Mouse (Mus musculus) embryonic stem cell, embryonic (primary cell): ENCODE measurements around the gene Cpt1b.

Experiments used
- CTCF ChIA-PET, 4 experiments: fragments of 300-600 bp in 2 of 4; fragments of 350-600 bp in 2 of 4; sonication (Branson Sonifier 250); formaldehyde crosslinking; loops; one replicate each; lab custom pipeline; 2022; ENCODE audit warnings: inconsistent platforms in 2 of 4; lab: Charles Lee
- POLR2A ChIA-PET, 4 experiments: fragments of 300-600 bp in 2 of 4; fragments of 350-600 bp in 2 of 4; sonication (Branson Sonifier 250); formaldehyde crosslinking; loops; one replicate each; lab custom pipeline; 2022; ENCODE audit warnings: antibody characterized with exemption in 4 of 4, inconsistent platforms in 1 of 4; lab: Charles Lee

The Cpt1b gene

GRCm38 (mm10) chr15:89453865-89454478 lies 28.3 kb upstream of the Cpt1b start, which contains the start of gene Mapk8ip2:
Gene Mapk8ip2, plus strand, starts transcription at chr15:89453913.
- ChIA-PET CTCF (interaction anchor here in 2 of 4 experiments (0.6 to 1.0 kb wide), 5 partner anchors 11 to 488 kb away, joined by 3 to 5 read pairs (median 3); partner anchors contain the start of genes C730034F03Rik (in 1 of the 2), Chkb (in 1 of the 2), Gm44502 (in 1 of the 2) and Sco2 (in 1 of the 2)), POLR2A (interaction anchor here in 3 of 4 experiments (0.7 to 1.4 kb wide), 17 partner anchors 10 to 146 kb away, joined by 3 to 9 read pairs (median 4); partner anchors contain the start of genes Arsa (in 1 of the 3), C730034F03Rik (in 1 of the 3), Chkb (in 1 of the 3) and Gm44502 (in 1 of the 3))

- POLR2A ChIA-PET = interaction anchor here in 3 of 4 experiments (0.7 to 1.3 kb wide), 16 partner anchors 10 to 138 kb away, joined by 3 to 9 read pairs (median 4); partner anchors contain the start of genes C730034F03Rik (in 2 of the 3), Chkb (in 2 of the 3), Gm44502 (in 2 of the 3) and Sbf1 (in 1 of the 3)
- CTCF ChIA-PET = interaction anchor here (0.5 to 1.0 kb wide), 10 partner anchors 10 to 788 kb away, joined by 3 to 5 read pairs (median 3); partner anchors contain the start of genes Adm2 (in 1 of the 4), Arsa (in 1 of the 4), C730034F03Rik (in 1 of the 4) and Chkb (in 1 of the 4)
Observed at GRCm38 (mm10) chr15:89452906-89453864, 27.5 kb upstream of the Cpt1b start.

GRCm38 (mm10) chr15:89442486-89443070 lies 16.9 kb upstream of the Cpt1b start:
- CTCF ChIA-PET = interaction anchor here (0.6 to 1.8 kb wide), 9 partner anchors 11 to 568 kb away, joined by 3 to 8 read pairs (median 4); partner anchors contain the start of genes C730034F03Rik (in 2 of the 4), Chkb (in 2 of the 4), Gm44502 (in 2 of the 4) and Sco2 (in 1 of the 4)
- POLR2A ChIA-PET = interaction anchor here in 2 of 4 experiments (0.6 to 2.3 kb wide), 6 partner anchors 11 to 759 kb away, joined by 3 to 11 read pairs (median 5); partner anchors contain the start of genes C730034F03Rik (in 2 of the 2), Chkb (in 2 of the 2), Gm44502 (in 2 of the 2) and Cpt1b (in 1 of the 2)

GRCm38 (mm10) chr15:89435878-89436277 lies 10.2 kb upstream of the Cpt1b start:
- POLR2A ChIA-PET = no interaction called here
- CTCF ChIA-PET = no interaction called here

GRCm38 (mm10) chr15:89434136-89434535 lies 8.5 kb upstream of the Cpt1b start:
- POLR2A ChIA-PET = interaction anchor here in 3 of 4 experiments (0.6 to 1.1 kb wide), 3 partner anchors 8 to 135 kb away, joined by 3 read pairs; partner anchors contain the start of gene Cpt1b (in 1 of the 3)
- CTCF ChIA-PET = interaction anchor here in 1 of 4 experiments (0.8 kb wide), 1 partner anchor 41 kb away, joined by 3 read pairs; no protein-coding TSS in a partner anchor

- ChIA-PET CTCF (interaction anchor here in 1 of 4 experiments (1.1 kb wide), 1 partner anchor 43 kb away, joined by 3 read pairs; no protein-coding TSS in a partner anchor), POLR2A (interaction anchor here in 2 of 4 experiments (0.5 kb wide), 2 partner anchors 15 to 709 kb away, joined by 3 to 4 read pairs; no protein-coding TSS in a partner anchor)
Observed at GRCm38 (mm10) chr15:89432946-89433345, 7.3 kb upstream of the Cpt1b start.

GRCm38 (mm10) chr15:89431806-89432205 lies 6.1 kb upstream of the Cpt1b start:
- POLR2A ChIA-PET = interaction anchor here in 3 of 4 experiments (0.6 to 3.6 kb wide), 3 partner anchors 53 to 727 kb away, joined by 4 to 50 read pairs (median 5); partner anchors contain the start of gene Sco2 (in 1 of the 3)
- CTCF ChIA-PET = no interaction called here

- ChIA-PET POLR2A (interaction anchor here in 3 of 4 experiments (0.6 to 3.6 kb wide), 11 partner anchors 10 to 727 kb away, joined by 3 to 50 read pairs (median 4); partner anchors contain the start of gene Sco2 (in 1 of the 3)), CTCF (interaction anchor here in 2 of 4 experiments (0.7 to 2.5 kb wide), 3 partner anchors 58 to 506 kb away, joined by 3 to 18 read pairs (median 6); partner anchors contain the start of gene Sco2 (in 1 of the 2))
Observed at GRCm38 (mm10) chr15:89431271-89431670, 5.6 kb upstream of the Cpt1b start.

- CTCF ChIA-PET = interaction anchor here in 3 of 4 experiments (0.6 to 2.5 kb wide), 8 partner anchors 45 to 685 kb away, joined by 3 to 18 read pairs (median 4); partner anchors contain the start of genes Sco2 (in 2 of the 3) and Arsa (in 1 of the 3)
Observed at GRCm38 (mm10) chr15:89430771-89431170, 5.1 kb upstream of the Cpt1b start.

GRCm38 (mm10) chr15:89430341-89430740 lies 4.7 kb upstream of the Cpt1b start:
- CTCF ChIA-PET = interaction anchor here in 3 of 4 experiments (0.6 to 2.5 kb wide), 14 partner anchors 11 to 685 kb away, joined by 3 to 18 read pairs (median 4); partner anchors contain the start of genes Sco2 (in 3 of the 3), Arsa (in 1 of the 3), Mapk8ip2 (in 1 of the 3) and Odf3b (in 1 of the 3)

More at GRCm38 (mm10) chr15:89430771-89431170, 5.1 kb upstream of the Cpt1b start:
- POLR2A ChIA-PET = interaction anchor here in 3 of 4 experiments (0.6 to 3.6 kb wide), 15 partner anchors 10 to 644 kb away, joined by 3 to 50 read pairs (median 5); partner anchors contain the start of genes Sco2 (in 2 of the 3), Lmf2 (in 1 of the 3), Mapk11 (in 1 of the 3) and Ncaph2 (in 1 of the 3)

GRCm38 (mm10) chr15:89429352-89430221 lies 3.9 kb upstream of the Cpt1b start, which contains the start of the genes C730034F03Rik, Gm44502 and Chkb:
Gene C730034F03Rik, plus strand, starts transcription at chr15:89429589.
Gene Gm44502, minus strand, starts transcription at chr15:89429696.
Gene Chkb, minus strand, starts transcription at chr15:89429908.
- ChIA-PET CTCF (interaction anchor here (0.6 to 2.5 kb wide), 17 partner anchors 10 to 593 kb away, joined by 3 to 18 read pairs (median 3); partner anchors contain the start of genes Sco2 (in 3 of the 4), Arsa (in 1 of the 4), Mapk8ip2 (in 1 of the 4) and Odf3b (in 1 of the 4)), POLR2A (interaction anchor here in 3 of 4 experiments (0.5 to 3.6 kb wide), 65 partner anchors 10 to 804 kb away, joined by 3 to 50 read pairs (median 4); partner anchors contain the start of genes Lmf2 (in 3 of the 3), Ncaph2 (in 3 of the 3), Adm2 (in 2 of the 3) and Arsa (in 2 of the 3))

More at GRCm38 (mm10) chr15:89430341-89430740, 4.7 kb upstream of the Cpt1b start:
- POLR2A ChIA-PET = interaction anchor here in 3 of 4 experiments (0.6 to 3.6 kb wide), 38 partner anchors 9 to 722 kb away, joined by 3 to 50 read pairs (median 4); partner anchors contain the start of genes Lmf2 (in 2 of the 3), Ncaph2 (in 2 of the 3), Sco2 (in 2 of the 3) and Tymp (in 2 of the 3)

- POLR2A ChIA-PET = interaction anchor here in 3 of 4 experiments (0.6 to 3.6 kb wide), 44 partner anchors 9 to 803 kb away, joined by 3 to 50 read pairs (median 4); partner anchors contain the start of genes Lmf2 (in 3 of the 3), Ncaph2 (in 3 of the 3), Adm2 (in 2 of the 3) and Odf3b (in 2 of the 3)
Observed at GRCm38 (mm10) chr15:89428821-89429351, 3.2 kb upstream of the Cpt1b start.

GRCm38 (mm10) chr15:89428136-89428790 lies 2.6 kb upstream of the Cpt1b start:
- CTCF ChIA-PET = interaction anchor here in 1 of 4 experiments (1.0 to 1.1 kb wide), 2 partner anchors 100 to 119 kb away, joined by 3 read pairs; no protein-coding TSS in a partner anchor
- POLR2A ChIA-PET = interaction anchor here in 2 of 4 experiments (0.7 to 3.6 kb wide), 13 partner anchors 8 to 120 kb away, joined by 3 to 50 read pairs (median 4); partner anchors contain the start of genes Sco2 (in 2 of the 2), Adm2 (in 1 of the 2), Arsa (in 1 of the 2) and Lmf2 (in 1 of the 2)

More at GRCm38 (mm10) chr15:89428821-89429351, 3.2 kb upstream of the Cpt1b start:
- CTCF ChIA-PET = interaction anchor here in 2 of 4 experiments (1.0 to 2.5 kb wide), 7 partner anchors 14 to 217 kb away, joined by 3 to 18 read pairs (median 3); partner anchors contain the start of genes Mapk8ip2 (in 1 of the 2), Ppp6r2 (in 1 of the 2) and Sco2 (in 1 of the 2)
